Mouse (Mus musculus): ENCODE data around the gene Htr5b. TPM values are rescaled to one million over a fixed set of nuclear protein-coding genes. Genes with fewer than 3 reads are reported as not detected.

Gene Htr5b
- polyA plus RNA-seq, 1 experiment from 2014 or later = 1.1 TPM

DNA sequence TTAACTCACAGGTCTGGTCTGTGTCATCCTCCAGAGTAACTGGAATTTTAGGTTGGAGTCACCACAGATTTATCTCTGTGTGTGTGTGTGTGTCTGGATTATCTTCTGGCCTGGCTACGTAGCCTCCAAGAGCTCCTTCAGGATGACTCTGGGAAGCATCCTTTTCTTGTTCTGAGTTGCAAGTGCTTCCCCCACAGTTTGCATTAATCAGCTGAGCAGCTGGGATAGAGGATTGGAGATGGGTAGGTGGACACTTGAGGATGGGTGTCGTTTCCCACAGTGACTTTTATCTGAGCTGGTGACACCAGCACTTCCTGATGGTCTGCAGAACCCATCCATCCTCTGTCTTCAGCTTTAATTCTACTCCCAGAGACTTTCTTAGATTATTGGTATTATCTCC, 18.6 kb upstream of the Htr5b start:
- Histone ChIP-seq H3K4me2 (ENCODE audit: low read depth, low read length) (no peak overlapping the region), H3K9ac (replicated peaks; ENCODE audit: low read depth, low read length) (no peak overlapping the region), H3K27ac (ENCODE audit: low read depth, low read length) (no peak overlapping the region), H3K27me3 (ENCODE audit: control insufficient read depth, insufficient read depth, low read length) (no peaks in the 10 kb centered on the region), H3K36me3 (ENCODE audit: control insufficient read depth, insufficient read depth, low read length) (no peaks in the 10 kb centered on the region; the same call in 1 of the 2 replicates), H3K9me3 (ENCODE audit: control insufficient read depth, low read length) (no peaks in the 10 kb centered on the region), H3K4me1 (ENCODE audit: control insufficient read depth, insufficient read depth, low read length) (no peaks in the 10 kb centered on the region), H3K4me3 (ENCODE audit: low read depth, low read length) (no peak overlapping the region)
- no peak for ATAC-seq (ENCODE audit: low read depth)
- WGBS = 90% methylated on average over 2 of the region's 2 CpGs

GRCm38 (mm10) chr1:121540361-121540760, 12.1 kb upstream of the Htr5b start:
- H3K27me3 ChIP-seq (ENCODE audit: control insufficient read depth, insufficient read depth, low read length) = no peaks in the 10 kb centered on the region
- H3K36me3 ChIP-seq (ENCODE audit: control insufficient read depth, insufficient read depth, low read length) = no peaks in the 10 kb centered on the region
- no peak overlapping the region for H3K4me2 ChIP-seq (ENCODE audit: low read depth, low read length)
- H3K9me3 ChIP-seq (ENCODE audit: control insufficient read depth, low read length) = no peaks in the 10 kb centered on the region
- WGBS = 82% methylated on average over 8 of the region's 8 CpGs
- H3K4me3 ChIP-seq (ENCODE audit: low read depth, low read length) = no peak overlapping the region
- no peak overlapping the region for H3K27ac ChIP-seq (ENCODE audit: low read depth, low read length)
- H3K4me1 ChIP-seq (ENCODE audit: control insufficient read depth, insufficient read depth, low read length) = no peaks in the 10 kb centered on the region
- H3K9ac ChIP-seq (replicated peaks; ENCODE audit: low read depth, low read length) = no peak overlapping the region
- no peak for ATAC-seq (ENCODE audit: low read depth)

DNA sequence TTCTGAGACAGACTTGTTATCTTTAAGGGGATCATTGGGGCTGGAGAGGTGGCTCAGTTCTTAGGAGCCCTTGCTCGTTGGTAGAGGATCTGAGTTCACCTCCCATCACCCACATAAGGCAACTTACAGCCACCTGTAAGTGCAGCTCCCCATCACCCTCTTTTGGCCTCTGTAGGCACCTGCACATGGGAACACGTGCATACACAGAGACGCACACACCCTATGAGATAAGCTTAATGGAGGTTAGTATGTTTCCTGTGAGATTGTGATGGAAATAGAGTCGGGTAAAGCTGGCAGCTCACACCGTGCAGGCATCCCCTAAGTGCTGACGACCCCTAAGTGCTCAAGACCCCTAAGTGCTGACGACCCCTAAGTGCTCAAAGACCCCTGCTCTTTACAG, 3.2 kb upstream of the Htr5b start:
- H3K27ac ChIP-seq (ENCODE audit: low read depth, low read length) = no peak overlapping the region
- H3K4me3 ChIP-seq (ENCODE audit: low read depth, low read length) = no peak overlapping the region
- H3K36me3 ChIP-seq (ENCODE audit: control insufficient read depth, insufficient read depth, low read length) = no peaks in the 10 kb centered on the region
- 70% methylated on average over 7 of the region's 7 CpGs for WGBS
- H3K9me3 ChIP-seq (ENCODE audit: control insufficient read depth, low read length) = no peaks in the 10 kb centered on the region
- no peak overlapping the region for H3K9ac ChIP-seq (replicated peaks; ENCODE audit: low read depth, low read length)
- ATAC-seq (ENCODE audit: low read depth) = no peak
- H3K4me1 ChIP-seq (ENCODE audit: control insufficient read depth, insufficient read depth, low read length) = no peaks in the 10 kb centered on the region
- H3K4me2 ChIP-seq (ENCODE audit: low read depth, low read length) = no peak overlapping the region
- peaks cover 10% of the 10 kb centered on the region for H3K27me3 ChIP-seq (ENCODE audit: control insufficient read depth, insufficient read depth, low read length)

- Histone ChIP-seq H3K4me2 (ENCODE audit: low read depth, low read length) (no peak overlapping the region), H3K4me3 (ENCODE audit: low read depth, low read length) (no peak overlapping the region), H3K36me3 (ENCODE audit: control insufficient read depth, insufficient read depth, low read length) (no peaks in the 10 kb centered on the region), H3K9ac (replicated peaks; ENCODE audit: low read depth, low read length) (no peak overlapping the region), H3K4me1 (ENCODE audit: control insufficient read depth, insufficient read depth, low read length) (no peaks in the 10 kb centered on the region), H3K27ac (ENCODE audit: low read depth, low read length) (no peak overlapping the region), H3K9me3 (ENCODE audit: control insufficient read depth, low read length) (no peaks in the 10 kb centered on the region), H3K27me3 (ENCODE audit: control insufficient read depth, insufficient read depth, low read length) (peaks cover 10% of the 10 kb centered on the region)
- 93% methylated on average over 6 of the region's 6 CpGs for WGBS
- ATAC-seq (ENCODE audit: low read depth) = no peak
Observed at GRCm38 (mm10) chr1:121529286-121529685, 1.0 kb upstream of the Htr5b start.

DNA sequence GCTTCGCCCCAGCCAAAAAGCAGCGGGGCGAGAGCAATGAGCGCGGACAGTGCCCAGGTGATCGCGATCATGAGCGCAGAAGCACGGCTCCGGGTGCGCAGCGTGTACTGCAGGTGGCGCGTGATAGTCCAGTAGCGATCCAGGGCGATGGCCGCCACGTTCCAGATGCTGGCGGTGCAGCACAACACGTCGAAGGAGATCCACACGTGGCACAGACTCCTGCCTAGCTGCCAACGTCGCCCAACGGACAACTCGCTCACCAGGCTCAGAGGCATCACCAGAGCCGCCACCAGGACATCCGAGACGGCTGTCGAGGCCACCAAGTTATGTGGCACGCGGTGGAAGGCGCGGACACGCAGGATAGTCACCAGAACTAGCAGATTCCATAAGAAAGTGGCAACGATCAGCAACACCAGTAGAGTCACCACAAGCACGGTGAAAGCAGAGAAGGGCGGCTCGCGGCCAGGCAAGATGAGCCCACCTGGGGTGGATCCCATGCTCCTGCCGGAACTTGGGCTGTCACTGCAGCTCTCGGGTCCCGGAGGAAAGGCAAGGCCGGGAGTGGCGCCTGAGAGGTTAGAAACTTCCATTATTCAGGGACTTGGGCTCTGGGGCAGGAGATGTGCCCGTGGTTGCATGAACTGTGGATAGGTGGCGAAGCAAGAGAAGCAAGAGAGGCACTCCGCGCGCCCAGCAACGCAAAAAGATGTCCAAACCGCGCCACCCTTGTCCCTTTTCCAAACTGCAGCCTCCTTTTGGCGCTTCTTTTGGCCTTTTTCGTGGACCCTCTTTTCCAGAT, 466 bp downstream of the Htr5b start:
- H3K27me3 ChIP-seq (ENCODE audit: control insufficient read depth, insufficient read depth, low read length) = peaks cover 10% of the 10 kb centered on the region
- peak overlapping the region; percentile 56 for H3K4me2 ChIP-seq (ENCODE audit: low read depth, low read length)
- H3K36me3 ChIP-seq (ENCODE audit: control insufficient read depth, insufficient read depth, low read length) = no peaks in the 10 kb centered on the region
- H3K9ac ChIP-seq (replicated peaks; ENCODE audit: low read depth, low read length) = peak overlapping the region; percentile 7; the same call in 1 of the 2 replicates
- no peak overlapping the region for H3K27ac ChIP-seq (ENCODE audit: low read depth, low read length)
- H3K4me1 ChIP-seq (ENCODE audit: control insufficient read depth, insufficient read depth, low read length) = no peaks in the 10 kb centered on the region
- H3K4me3 ChIP-seq (ENCODE audit: low read depth, low read length) = peak overlapping the region; percentile 30
- 13% methylated on average over 55 of the region's 55 CpGs for WGBS
- no peaks in the 10 kb centered on the region for H3K9me3 ChIP-seq (ENCODE audit: control insufficient read depth, low read length)
- ATAC-seq (ENCODE audit: low read depth) = peak; percentile 68; the same call in 1 of the 2 replicates

GRCm38 (mm10) chr1:121527061-121527460, 1.2 kb downstream of the Htr5b start:
- Histone ChIP-seq H3K4me1 (ENCODE audit: control insufficient read depth, insufficient read depth, low read length) (no peaks in the 10 kb centered on the region), H3K27me3 (ENCODE audit: control insufficient read depth, insufficient read depth, low read length) (peaks cover 10% of the 10 kb centered on the region), H3K9ac (replicated peaks; ENCODE audit: low read depth, low read length) (no peak overlapping the region), H3K4me3 (ENCODE audit: low read depth, low read length) (peak overlapping the region; percentile 30), H3K27ac (ENCODE audit: low read depth, low read length) (no peak overlapping the region), H3K36me3 (ENCODE audit: control insufficient read depth, insufficient read depth, low read length) (no peaks in the 10 kb centered on the region), H3K4me2 (ENCODE audit: low read depth, low read length) (peak overlapping the region; percentile 56), H3K9me3 (ENCODE audit: control insufficient read depth, low read length) (no peaks in the 10 kb centered on the region)
- WGBS = 52% methylated on average over 17 of the region's 17 CpGs
- no peak for ATAC-seq (ENCODE audit: low read depth)

DNA sequence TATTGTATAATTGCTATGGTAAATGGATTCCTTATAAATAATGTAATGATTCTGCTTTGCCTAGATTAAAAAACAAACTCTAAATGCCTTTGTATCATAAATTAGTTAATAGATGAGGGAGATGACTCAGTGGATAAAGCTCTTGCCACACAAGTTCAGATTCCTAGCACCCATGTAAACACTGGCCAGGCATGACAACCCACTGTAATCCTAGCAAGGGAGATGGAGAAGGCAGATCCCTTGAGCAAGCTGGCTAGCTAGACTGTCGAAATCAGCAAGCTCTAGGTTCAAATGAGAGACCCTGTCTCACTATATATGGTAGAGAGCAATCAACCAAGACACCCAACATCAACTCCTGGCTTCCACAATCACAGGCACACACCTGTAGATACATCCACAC, 9.7 kb downstream of the Htr5b start:
- 90% methylated on average over 1 of the region's 1 CpGs for WGBS
- H3K36me3 ChIP-seq (ENCODE audit: control insufficient read depth, insufficient read depth, low read length) = no peaks in the 10 kb centered on the region
- no peaks in the 10 kb centered on the region for H3K27me3 ChIP-seq (ENCODE audit: control insufficient read depth, insufficient read depth, low read length)
- H3K27ac ChIP-seq (ENCODE audit: low read depth, low read length) = no peak overlapping the region
- no peaks in the 10 kb centered on the region for H3K9me3 ChIP-seq (ENCODE audit: control insufficient read depth, low read length)
- H3K4me2 ChIP-seq (ENCODE audit: low read depth, low read length) = no peak overlapping the region
- no peaks in the 10 kb centered on the region for H3K4me1 ChIP-seq (ENCODE audit: control insufficient read depth, insufficient read depth, low read length)
- no peak overlapping the region for H3K4me3 ChIP-seq (ENCODE audit: low read depth, low read length)
- no peak for ATAC-seq (ENCODE audit: low read depth)
- no peak overlapping the region for H3K9ac ChIP-seq (replicated peaks; ENCODE audit: low read depth, low read length)

GRCm38 (mm10) chr1:121511966-121512365, 16.3 kb downstream of the Htr5b start:
- no peak for ATAC-seq (ENCODE audit: low read depth)
- 96% methylated on average over 2 of the region's 2 CpGs for WGBS

GRCm38 (mm10) chr1:121511186-121511585, 17.1 kb downstream of the Htr5b start:
- no peak for ATAC-seq (ENCODE audit: low read depth)
- Histone ChIP-seq H3K27ac (ENCODE audit: low read depth, low read length) (no peak overlapping the region), H3K27me3 (ENCODE audit: control insufficient read depth, insufficient read depth, low read length) (no peaks in the 10 kb centered on the region), H3K9me3 (ENCODE audit: control insufficient read depth, low read length) (no peaks in the 10 kb centered on the region), H3K9ac (replicated peaks; ENCODE audit: low read depth, low read length) (no peak overlapping the region), H3K4me2 (ENCODE audit: low read depth, low read length) (no peak overlapping the region), H3K4me1 (ENCODE audit: control insufficient read depth, insufficient read depth, low read length) (no peaks in the 10 kb centered on the region), H3K4me3 (ENCODE audit: low read depth, low read length) (no peak overlapping the region), H3K36me3 (ENCODE audit: control insufficient read depth, insufficient read depth, low read length) (no peaks in the 10 kb centered on the region)
- whole genome bisulfite sequencing = 59% methylated on average over 2 of the region's 2 CpGs

More at GRCm38 (mm10) chr1:121511966-121512365, 16.3 kb downstream of the Htr5b start:
- Histone ChIP-seq H3K27ac (ENCODE audit: low read depth, low read length) (no peak overlapping the region), H3K4me1 (ENCODE audit: control insufficient read depth, insufficient read depth, low read length) (no peaks in the 10 kb centered on the region), H3K9me3 (ENCODE audit: control insufficient read depth, low read length) (no peaks in the 10 kb centered on the region), H3K9ac (replicated peaks; ENCODE audit: low read depth, low read length) (no peak overlapping the region), H3K4me2 (ENCODE audit: low read depth, low read length) (no peak overlapping the region), H3K27me3 (ENCODE audit: control insufficient read depth, insufficient read depth, low read length) (no peaks in the 10 kb centered on the region), H3K4me3 (ENCODE audit: low read depth, low read length) (no peak overlapping the region), H3K36me3 (ENCODE audit: control insufficient read depth, insufficient read depth, low read length) (no peaks in the 10 kb centered on the region)
